Mouse (Mus musculus): Measurements from ENCODE around the gene Cmpk2.
"Not testable (repeated sequence)": the region's sequence is repeated elsewhere in the genome, so short reads cannot be mapped to it uniquely, and the experiment has no call there.

Gene Cmpk2

GRCm38 (mm10) chr12:26485738-26486580 lies 17.0 kb downstream of the Cmpk2 start:
- not testable (repeated sequence) for DNase-seq

GRCm38 (mm10) chr12:26487874-26488616 lies 19.0 kb downstream of the Cmpk2 start:
- peak; percentile 33 for DNase-seq

GRCm38 (mm10) chr12:26488617-26489274 lies 19.7 kb downstream of the Cmpk2 start:
- no peak for DNase-seq

GRCm38 (mm10) chr12:26489942-26490341 lies 20.9 kb downstream of the Cmpk2 start:
- no peak for DNase-seq

GRCm38 (mm10) chr12:26501042-26501441 lies 32.0 kb downstream of the Cmpk2 start:
- DNase-seq, result no peak

- no peak for DNase-seq
These were observed 42.0 kb downstream of the Cmpk2 start for GRCm38 (mm10) chr12:26510971-26511370.

- no peak for DNase-seq
These were observed 49.2 kb downstream of the Cmpk2 start for GRCm38 (mm10) chr12:26518206-26518605.

GRCm38 (mm10) chr12:26524943-26525697 lies 56.1 kb downstream of the Cmpk2 start:
- DNase-seq, result peak; percentile 48

GRCm38 (mm10) chr12:26525698-26526026 lies 56.7 kb downstream of the Cmpk2 start:
- DNase-seq, result no peak

All from kidney, adult 18-20 months (tissue).